Mouse (Mus musculus) heart, adult 2 months (tissue): ENCODE results near the gene Tdrd12. TPM values are rescaled to one million over a fixed set of nuclear protein-coding genes. Genes with fewer than 3 reads are reported as not detected.

Experiments used
- DNase-seq, 2 experiments: peaks; one replicate each; pipeline ENCODE4 v3.0.0; 2021
- H3K27ac ChIP-seq: fragments of 200-600 bp; 2 replicates; pipeline ENCODE4 v1.8.1; 2022
- H3K27me3 ChIP-seq: fragments of 200-500 bp; 2 replicates; pipeline ENCODE4 v1.6.1; 2012; ENCODE audit warnings: mild to moderate bottlenecking, low read length, inconsistent platforms, mixed read lengths; ENCODE audit not compliant: control insufficient read depth, insufficient read depth
- H3K36me3 ChIP-seq: fragments of 200-500 bp; 2 replicates; pipeline ENCODE4 v1.6.1; 2012; ENCODE audit warnings: low read length, inconsistent platforms; ENCODE audit not compliant: control insufficient read depth, insufficient read depth
- H3K4me1 ChIP-seq: fragments of 200-500 bp; 2 replicates; pipeline ENCODE4 v1.6.1; 2011; ENCODE audit warnings: low read length; ENCODE audit not compliant: control insufficient read depth, insufficient read depth
- H3K4me3 ChIP-seq: fragments of 200-600 bp; 2 replicates; pipeline ENCODE4 v1.8.1; 2022
- H3K79me2 ChIP-seq: fragments of 200-500 bp; replicated peaks from 2 replicates; pipeline ENCODE4 v1.6.1; 2012; ENCODE audit warnings: mild to moderate bottlenecking, inconsistent platforms, low read length, moderate library complexity, mixed read lengths; ENCODE audit not compliant: control insufficient read depth, insufficient read depth
- H3K9ac ChIP-seq: fragments of 200-500 bp; 2 replicates; pipeline ENCODE4 v1.6.1; 2012; ENCODE audit warnings: low read depth, mild to moderate bottlenecking, control low read depth, inconsistent platforms, low read length, mixed read lengths
- CTCF ChIP-seq: fragments of 200-600 bp; IDR thresholded peaks from 2 replicates; pipeline ENCODE4 v1.8.1; 2022; ENCODE audit warnings: antibody characterized with exemption, mild to moderate bottlenecking, moderate library complexity
- EP300 ChIP-seq: fragments of 200-500 bp; IDR thresholded peaks from 2 replicates; pipeline ENCODE4 v1.6.1; 2011; ENCODE audit warnings: low read depth, low read length, control low read depth; ENCODE audit not compliant: insufficient read depth
- POLR2A ChIP-seq: fragments of 200-500 bp; IDR thresholded peaks from 2 replicates; pipeline ENCODE4 v1.6.1; 2011; ENCODE audit warnings: mild to moderate bottlenecking, low read depth, low read length, control low read depth; ENCODE audit not compliant: insufficient read depth
- WGBS: fragments of 180-500 bp; shearing (Covaris S2); methylation state at CpG from one replicate; pipeline ENCODE4 v1.1.7; 2018; 5-methylcytosine and 5-hydroxymethylcytosine counted together
- intact Hi-C: fragments of 180-260 bp; cut with DNase I; formaldehyde crosslinking; loops from one replicate; pipeline ENCODE4 v1.15.1; 2025
- polyA plus RNA-seq: library from polyadenylated mRNA; depleted of rRNA; stranded (reverse); fragments of >200 nt; gene quantifications from 2 replicates; pipeline ENCODE4 v1.2.3, GENCODE M21; 2012
- total RNA-seq, 2 experiments: library from RNA; stranded (reverse); gene quantifications; 2 replicates each; pipeline ENCODE4 v1.2.3; 2021

Tdrd12 gene
- total and polyA plus RNA-seq, 3 experiments, result 0.27 TPM; not detected in 2

DNA sequence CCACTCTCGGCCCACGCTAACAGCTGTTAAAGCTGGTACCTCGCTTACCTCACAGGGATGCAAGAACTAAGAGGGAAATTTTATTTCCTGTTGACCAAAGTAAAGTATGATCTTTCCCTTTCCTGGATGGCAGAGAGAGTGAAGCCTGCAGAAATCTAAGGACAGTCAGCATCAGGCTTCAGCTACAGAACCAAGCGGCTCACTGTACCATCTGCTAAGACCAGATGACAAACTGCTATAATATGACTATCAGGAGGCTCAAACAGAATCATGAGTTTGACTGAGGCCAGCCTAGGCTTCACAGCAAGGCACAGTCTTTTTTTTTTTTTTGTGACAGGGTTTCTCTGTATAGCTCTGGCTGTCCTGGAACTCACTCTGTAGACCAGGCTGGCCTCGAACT, 72.5 kb downstream of the Tdrd12 start:
- no peak for DNase-seq
- no peaks in the 10 kb centered on the region for H3K79me2 ChIP-seq
- no peak overlapping the region for H3K4me3 ChIP-seq
- H3K27me3 ChIP-seq, result no peaks in the 10 kb centered on the region
- TF ChIP-seq EP300 (no peak), CTCF (no peak), POLR2A (no peak)
- H3K36me3 ChIP-seq, result no peaks in the 10 kb centered on the region
- H3K27ac ChIP-seq, result no peak overlapping the region
- no peak overlapping the region for H3K9ac ChIP-seq
- WGBS, result 84% methylated on average over 5 of the region's 5 CpGs
- intact Hi-C loops, result no loop called here
- no peaks in the 10 kb centered on the region for H3K4me1 ChIP-seq

GRCm38 (mm10) chr7:35460971-35461370, 76.6 kb downstream of the Tdrd12 start:
- no peaks in the 10 kb centered on the region for H3K4me1 ChIP-seq
- no peaks in the 10 kb centered on the region for H3K36me3 ChIP-seq
- 60% methylated on average over 4 of the region's 4 CpGs for WGBS
- intact Hi-C loops, result no loop called here
- DNase-seq, result no peak
- no peaks in the 10 kb centered on the region for H3K79me2 ChIP-seq
- TF ChIP-seq EP300 (no peak), CTCF (no peak), POLR2A (no peak)
- H3K9ac ChIP-seq, result no peak overlapping the region
- no peak overlapping the region for H3K27ac ChIP-seq
- H3K4me3 ChIP-seq, result no peak overlapping the region
- no peaks in the 10 kb centered on the region for H3K27me3 ChIP-seq

DNA sequence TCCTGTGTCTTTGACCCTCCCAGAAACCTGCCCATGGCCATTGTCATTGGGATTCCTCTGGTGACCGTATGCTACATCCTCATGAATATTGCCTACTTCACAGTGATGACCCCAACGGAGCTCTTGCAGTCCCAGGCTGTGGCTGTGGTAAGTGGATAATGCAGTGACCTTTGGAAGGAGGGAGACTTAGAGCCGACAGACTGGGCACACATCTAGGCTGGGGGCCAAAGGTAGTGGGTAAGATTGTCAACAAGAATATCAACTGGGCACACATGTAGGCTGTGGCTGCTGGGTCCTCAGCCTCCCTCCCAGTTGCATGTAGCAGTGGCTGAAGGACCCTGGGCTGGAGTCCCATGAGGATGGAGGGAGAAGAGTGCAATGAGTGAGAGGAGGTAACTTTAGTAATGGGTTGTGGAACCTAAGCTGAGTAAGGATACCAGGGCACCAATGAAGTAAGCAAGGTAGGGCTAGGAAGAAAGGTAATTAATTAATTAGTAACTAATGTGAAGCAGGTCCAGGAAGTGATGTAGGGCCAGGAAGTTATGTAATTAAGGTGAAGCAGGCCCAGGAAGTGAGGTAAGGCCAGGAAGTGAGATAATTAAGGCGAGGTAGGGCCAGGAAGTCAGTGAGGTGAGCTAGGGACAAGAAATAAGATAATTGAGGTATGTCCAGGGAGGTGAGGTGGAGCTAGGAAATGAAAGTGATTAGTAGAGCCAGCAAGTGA, 81.3 kb downstream of the Tdrd12 start:
- no peak for DNase-seq
- Histone ChIP-seq H3K79me2 (no peaks in the 10 kb centered on the region), H3K4me1 (no peaks in the 10 kb centered on the region), H3K36me3 (no peaks in the 10 kb centered on the region), H3K9ac (no peak overlapping the region), H3K27me3 (no peaks in the 10 kb centered on the region), H3K4me3 (no peak overlapping the region), H3K27ac (no peak overlapping the region)
- intact Hi-C loops, result no loop called here
- 59% methylated on average over 4 of the region's 4 CpGs for WGBS
- TF ChIP-seq EP300 (no peak), CTCF (no peak), POLR2A (no peak)

DNA sequence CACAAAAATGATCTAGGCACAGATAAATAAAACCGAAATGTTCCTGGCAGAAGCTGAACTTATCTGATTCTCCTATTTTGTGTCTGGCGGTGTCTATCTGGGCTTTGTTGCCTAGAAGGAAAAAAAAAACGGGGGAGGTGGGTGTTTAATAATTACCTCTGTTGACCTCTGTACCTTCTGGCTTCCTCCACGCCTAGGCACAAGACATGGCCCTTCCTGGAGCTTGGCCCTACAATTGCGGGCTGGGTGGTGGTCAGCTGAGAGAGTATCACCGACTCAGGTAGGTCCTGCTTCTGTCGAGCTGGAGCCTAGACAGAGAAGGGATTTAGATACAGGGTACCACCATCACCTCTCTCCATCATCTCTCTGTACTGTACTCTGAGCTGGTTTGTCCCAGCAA, 88.7 kb downstream of the Tdrd12 start:
- no peak overlapping the region for H3K9ac ChIP-seq
- intact Hi-C loops, result no loop called here
- WGBS, result 56% methylated on average over 7 of the region's 7 CpGs
- TF ChIP-seq CTCF (no peak), POLR2A (no peak), EP300 (no peak)
- no peak for DNase-seq
- no peaks in the 10 kb centered on the region for H3K27me3 ChIP-seq
- no peaks in the 10 kb centered on the region for H3K36me3 ChIP-seq
- no peak overlapping the region for H3K27ac ChIP-seq
- H3K79me2 ChIP-seq, result no peaks in the 10 kb centered on the region
- no peak overlapping the region for H3K4me3 ChIP-seq
- no peaks in the 10 kb centered on the region for H3K4me1 ChIP-seq

DNA sequence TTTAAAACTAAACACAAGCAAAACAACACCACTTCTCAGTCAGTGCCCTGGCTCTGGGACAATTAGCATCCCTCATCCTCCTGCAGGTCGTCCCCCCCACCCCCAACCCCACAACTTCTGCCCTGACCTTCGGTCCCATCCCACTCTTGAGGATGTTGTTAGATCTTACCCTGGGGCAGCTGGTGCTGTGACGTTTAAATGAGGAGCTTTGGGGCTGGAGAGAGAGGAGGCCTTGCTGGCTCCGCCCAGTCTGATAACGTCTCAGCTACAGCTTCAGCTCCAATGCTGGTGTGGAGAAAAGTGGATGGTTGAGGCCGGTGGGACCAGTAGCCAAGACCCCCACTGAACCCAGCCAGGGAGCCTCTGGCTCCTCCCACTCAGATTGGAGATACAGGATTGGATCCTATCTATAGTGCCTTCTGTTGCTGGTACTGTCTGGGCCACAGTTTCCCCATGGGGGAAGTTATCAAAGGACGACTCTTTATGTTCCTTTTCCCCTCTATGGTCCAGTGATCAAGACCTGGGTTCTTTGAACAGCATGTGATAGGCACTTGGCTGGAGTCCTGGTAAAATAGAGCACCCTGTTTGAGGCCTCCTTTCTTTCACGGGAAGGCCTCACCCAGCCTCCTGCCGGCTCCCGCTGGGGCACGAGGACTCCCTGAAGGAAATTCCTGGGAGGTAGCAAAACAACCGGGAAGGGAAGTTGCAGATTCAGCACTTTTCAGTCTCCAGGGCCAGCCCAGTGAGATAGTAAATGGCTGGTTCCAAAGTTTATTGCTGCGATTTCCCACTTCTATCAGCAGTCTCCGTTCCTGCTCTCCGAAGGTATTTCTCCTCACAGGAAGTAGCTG, 89.3 kb downstream of the Tdrd12 start, which contains the start of gene Slc7a9:
Gene Slc7a9, plus strand, starts transcription at position 801 of the 851 bp plus-strand sequence.
- no peaks in the 10 kb centered on the region for H3K27me3 ChIP-seq
- intact Hi-C loops, result no loop called here
- H3K79me2 ChIP-seq, result no peaks in the 10 kb centered on the region
- no peak for DNase-seq
- H3K9ac ChIP-seq, result no peak within 1 kb of the TSS
- no peaks in the 10 kb centered on the region for H3K4me1 ChIP-seq
- H3K36me3 ChIP-seq, result no peaks in the 10 kb centered on the region
- WGBS, result 25% methylated on average over 15 of the region's 15 CpGs
- H3K27ac ChIP-seq, result no peak within 1 kb of the TSS
- TF ChIP-seq POLR2A, result no peak
- no peak for TF ChIP-seq CTCF
- TF ChIP-seq EP300, result no peak
- no peak within 1 kb of the TSS for H3K4me3 ChIP-seq

- no peak for DNase-seq
- 48% methylated on average over 4 of the region's 4 CpGs for WGBS
- no peak for TF ChIP-seq POLR2A
- TF ChIP-seq CTCF, result no peak
- no peak for TF ChIP-seq EP300
- Histone ChIP-seq H3K4me1 (no peaks in the 10 kb centered on the region), H3K9ac (no peak overlapping the region), H3K36me3 (no peaks in the 10 kb centered on the region), H3K79me2 (no peaks in the 10 kb centered on the region), H3K27ac (no peak overlapping the region), H3K27me3 (no peaks in the 10 kb centered on the region), H3K4me3 (no peak overlapping the region)
- intact Hi-C loops, result no loop called here
Observed at GRCm38 (mm10) chr7:35447501-35447900, 90.0 kb downstream of the Tdrd12 start.
